Mouse (Mus musculus): ENCODE measurements at regions not wholly inside any gene's neighbourhood (a gene's known extent, or its start where the extent isn't known, plus 50 kb on each side); places are given as distances from the start of the nearest gene placed in this dataset.

DNA sequence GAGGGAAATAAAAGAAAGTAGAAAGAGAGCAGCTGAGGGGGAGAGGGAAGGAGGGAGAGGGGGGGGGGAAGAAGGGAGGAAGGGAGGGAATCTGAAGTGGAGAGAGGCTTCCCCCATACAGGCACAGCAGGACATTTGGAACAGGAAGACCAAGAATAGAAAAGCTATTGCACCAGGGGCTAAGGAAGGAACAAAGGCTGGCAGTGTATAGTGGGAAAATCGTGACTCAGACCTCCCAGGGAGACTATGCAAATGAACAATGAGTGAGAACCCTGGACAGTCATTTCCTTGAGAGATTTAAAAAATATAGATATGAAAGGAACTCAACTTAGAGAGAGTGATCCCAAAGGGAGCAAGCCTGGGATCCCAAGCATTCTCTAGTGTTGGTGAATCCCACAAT lies 559.1 kb upstream of the Klf6 start:
- Histone ChIP-seq H3K27me3 (no peaks in the 10 kb centered on the region), H3K4me3 (replicated peaks) (no peak overlapping the region), H3K36me3 (no peaks in the 10 kb centered on the region), H3K27ac (no peak overlapping the region), H3K4me1 (replicated peaks) (no peaks in the 10 kb centered on the region), H3K9me3 (no peaks in the 10 kb centered on the region), H3K4me2 (no peak overlapping the region), H3K9ac (replicated peaks) (no peak overlapping the region)
- 39% methylated on average over 1 of the region's 1 CpGs for WGBS
- ATAC-seq (ENCODE audit: insufficient number of reproducible peaks, insufficient read depth, low FRiP score, low TSS enrichment, low read depth), result no peak

- no peak for ATAC-seq (ENCODE audit: insufficient number of reproducible peaks, insufficient read depth, low FRiP score, low TSS enrichment, low read depth)
- Histone ChIP-seq H3K36me3 (no peaks in the 10 kb centered on the region), H3K4me1 (replicated peaks) (no peaks in the 10 kb centered on the region), H3K27me3 (no peaks in the 10 kb centered on the region), H3K9me3 (no peaks in the 10 kb centered on the region), H3K27ac (no peak overlapping the region), H3K4me2 (no peak overlapping the region), H3K9ac (replicated peaks) (no peak overlapping the region), H3K4me3 (replicated peaks) (no peak overlapping the region)
- WGBS, result 74% methylated on average over 4 of the region's 4 CpGs
Observed at GRCm38 (mm10) chr13:5306688-5307087, 554.6 kb upstream of the Klf6 start.

GRCm38 (mm10) chr13:5313297-5313696 lies 548.0 kb upstream of the Klf6 start:
- no peak overlapping the region for H3K4me2 ChIP-seq
- H3K27me3 ChIP-seq, result no peaks in the 10 kb centered on the region
- H3K4me1 ChIP-seq (replicated peaks), result no peaks in the 10 kb centered on the region
- no peak overlapping the region for H3K9ac ChIP-seq (replicated peaks)
- no peak overlapping the region for H3K4me3 ChIP-seq (replicated peaks)
- H3K36me3 ChIP-seq, result no peaks in the 10 kb centered on the region
- WGBS, result 37% methylated on average over 2 of the region's 2 CpGs
- no peak overlapping the region for H3K27ac ChIP-seq
- no peaks in the 10 kb centered on the region for H3K9me3 ChIP-seq
- ATAC-seq (ENCODE audit: insufficient number of reproducible peaks, insufficient read depth, low FRiP score, low TSS enrichment, low read depth), result no peak

DNA sequence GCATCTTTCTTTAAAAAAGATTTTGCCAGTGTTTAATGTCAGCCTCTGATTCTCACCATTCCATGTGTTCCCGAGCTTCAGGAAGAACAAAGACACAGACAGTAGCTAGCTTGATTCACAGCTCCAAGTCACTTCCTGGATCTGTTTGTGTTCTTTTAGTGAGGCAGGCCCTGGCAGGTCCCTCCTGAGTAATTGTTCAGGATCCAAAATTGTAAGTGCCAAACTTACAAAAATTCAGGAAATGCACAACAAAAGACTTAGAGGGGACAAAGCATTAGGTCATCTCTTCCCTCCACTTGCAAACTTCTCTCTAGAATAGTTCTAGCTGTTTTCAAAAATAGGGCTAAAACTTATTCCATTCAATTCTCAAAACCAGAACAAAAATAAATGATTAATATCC lies 546.3 kb upstream of the Klf6 start:
- Histone ChIP-seq H3K9me3 (no peaks in the 10 kb centered on the region), H3K4me2 (no peak overlapping the region), H3K9ac (replicated peaks) (no peak overlapping the region), H3K27ac (no peak overlapping the region), H3K4me3 (replicated peaks) (no peak overlapping the region), H3K36me3 (no peaks in the 10 kb centered on the region), H3K27me3 (no peaks in the 10 kb centered on the region), H3K4me1 (replicated peaks) (no peaks in the 10 kb centered on the region)
- 55% methylated on average over 1 of the region's 1 CpGs for WGBS
- no peak for ATAC-seq (ENCODE audit: insufficient number of reproducible peaks, insufficient read depth, low FRiP score, low TSS enrichment, low read depth)

- 79% methylated on average over 5 of the region's 5 CpGs for WGBS
Observed at GRCm38 (mm10) chr13:5317941-5318856, 543.1 kb upstream of the Klf6 start.

DNA sequence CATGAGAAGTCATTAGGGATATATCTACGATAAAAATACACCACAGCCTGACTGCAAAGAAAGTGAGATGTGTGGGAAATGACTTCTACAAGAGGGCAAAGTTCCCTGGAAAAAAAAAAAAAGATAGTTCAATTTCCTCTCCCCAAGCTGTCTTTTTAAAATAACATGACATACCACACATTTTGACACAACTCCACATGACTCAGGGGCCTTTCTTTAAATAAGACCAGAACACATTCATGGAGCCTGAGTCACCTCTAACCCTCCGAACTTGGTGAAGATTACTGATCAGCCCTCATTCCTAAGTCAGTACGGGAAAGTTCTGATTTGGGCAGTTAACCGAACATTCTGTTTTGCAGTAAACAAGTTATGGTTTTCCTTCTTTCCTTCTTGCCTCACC lies 515.6 kb upstream of the Klf6 start:
- Histone ChIP-seq H3K4me3 (replicated peaks) (no peak overlapping the region), H3K9ac (replicated peaks) (no peak overlapping the region), H3K4me1 (replicated peaks) (no peaks in the 10 kb centered on the region), H3K4me2 (no peak overlapping the region), H3K27me3 (no peaks in the 10 kb centered on the region), H3K27ac (no peak overlapping the region), H3K9me3 (no peaks in the 10 kb centered on the region), H3K36me3 (no peaks in the 10 kb centered on the region)
- no peak for ATAC-seq (ENCODE audit: insufficient number of reproducible peaks, insufficient read depth, low FRiP score, low TSS enrichment, low read depth)
- 72% methylated on average over 4 of the region's 4 CpGs for WGBS

More at GRCm38 (mm10) chr13:5317941-5318856, 543.1 kb upstream of the Klf6 start:
- H3K4me2 ChIP-seq, result no peak overlapping the region
- H3K36me3 ChIP-seq, result no peaks in the 10 kb centered on the region
- no peak overlapping the region for H3K4me3 ChIP-seq (replicated peaks)
- H3K9ac ChIP-seq (replicated peaks), result no peak overlapping the region
- H3K27ac ChIP-seq, result no peak overlapping the region
- ATAC-seq (ENCODE audit: insufficient number of reproducible peaks, insufficient read depth, low FRiP score, low TSS enrichment, low read depth), result no peak
- H3K4me1 ChIP-seq (replicated peaks), result no peaks in the 10 kb centered on the region
- H3K27me3 ChIP-seq, result no peaks in the 10 kb centered on the region
- no peaks in the 10 kb centered on the region for H3K9me3 ChIP-seq

DNA sequence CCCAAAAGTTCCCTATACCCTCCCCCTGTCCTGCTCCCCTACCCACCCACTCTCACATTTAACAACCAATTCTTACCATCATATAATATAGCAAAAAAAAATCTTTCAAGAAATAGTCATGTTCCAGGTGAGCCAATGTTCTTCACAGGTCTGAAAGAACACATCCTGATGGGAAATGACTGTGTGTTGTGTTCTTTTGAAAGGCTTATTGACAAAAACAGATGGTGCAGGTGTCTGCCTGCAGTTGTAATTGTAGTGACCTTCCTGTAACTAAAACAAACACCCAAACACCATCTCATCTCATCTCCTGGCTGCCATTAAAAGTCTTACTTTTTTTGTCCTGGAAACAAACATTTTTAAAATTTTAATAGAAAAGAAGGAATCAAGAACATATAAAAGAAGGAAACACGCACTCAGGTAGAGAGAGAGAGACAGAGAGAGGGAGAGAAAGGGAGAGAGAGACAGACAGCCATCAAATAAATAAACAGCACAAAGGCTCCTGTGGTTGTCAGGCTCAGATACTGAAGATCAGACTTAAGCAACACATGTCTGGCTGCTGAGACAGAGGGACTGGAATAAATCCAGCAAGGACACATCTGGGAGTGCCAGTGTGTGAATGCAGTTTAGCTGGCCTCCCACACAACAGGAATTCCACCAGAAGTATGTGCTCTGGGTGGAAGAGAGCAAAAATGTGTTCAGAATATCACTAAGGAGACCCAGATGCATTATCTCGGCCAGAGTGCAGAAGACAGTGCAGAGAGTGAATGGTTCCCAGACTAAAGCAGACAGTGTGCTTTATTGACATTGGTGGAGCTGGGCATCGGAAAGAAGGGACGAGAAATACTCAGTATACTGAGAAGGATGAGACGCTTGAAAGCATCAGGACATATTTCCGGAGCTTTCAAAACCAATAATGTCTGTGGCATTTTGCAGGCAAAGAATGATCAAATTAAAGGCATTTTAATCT lies 513.5 kb upstream of the Klf6 start:
- no peak for ATAC-seq (ENCODE audit: insufficient number of reproducible peaks, insufficient read depth, low FRiP score, low TSS enrichment, low read depth)

DNA sequence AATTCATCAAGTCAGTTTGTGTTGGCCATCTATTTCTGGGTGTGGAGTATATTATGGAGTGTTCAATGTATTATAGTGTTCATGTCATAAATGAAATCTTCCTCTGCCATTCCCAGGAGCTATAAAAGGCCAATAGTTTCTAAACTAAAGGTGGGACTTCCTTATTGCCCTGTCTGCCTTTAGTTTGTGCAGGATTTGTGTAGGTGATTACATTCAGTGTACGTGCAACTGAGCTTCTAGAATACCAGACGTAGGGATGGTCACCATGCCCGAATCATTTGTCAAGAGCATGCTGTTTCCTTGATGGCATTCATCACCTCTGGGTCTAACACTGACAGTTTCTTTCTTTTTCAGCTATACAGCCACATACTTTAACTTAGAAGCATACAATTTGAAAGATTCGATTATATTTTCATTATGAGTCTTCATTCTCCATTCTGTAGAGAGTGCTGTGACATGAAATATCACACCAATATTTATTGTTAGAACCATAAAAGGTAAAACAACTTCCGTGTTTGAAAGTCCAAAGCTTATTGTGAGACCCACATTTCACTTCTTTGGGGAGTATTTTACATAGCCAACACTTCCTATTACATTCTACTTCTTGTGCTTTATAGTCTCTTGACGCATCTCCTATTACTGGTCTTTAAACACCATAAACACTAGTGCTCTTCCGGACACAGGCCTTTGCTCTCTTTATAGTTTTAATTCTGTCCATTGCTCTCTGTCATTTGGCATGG lies 494.1 kb upstream of the Klf6 start:
- Histone ChIP-seq H3K9ac (replicated peaks) (no peak overlapping the region), H3K4me2 (no peak overlapping the region), H3K4me3 (replicated peaks) (no peak overlapping the region), H3K27me3 (no peaks in the 10 kb centered on the region), H3K9me3 (no peaks in the 10 kb centered on the region), H3K36me3 (no peaks in the 10 kb centered on the region), H3K27ac (no peak overlapping the region), H3K4me1 (replicated peaks) (no peaks in the 10 kb centered on the region)
- WGBS, result 82% methylated on average over 7 of the region's 7 CpGs
- ATAC-seq (ENCODE audit: insufficient number of reproducible peaks, insufficient read depth, low FRiP score, low TSS enrichment, low read depth), result no peak

More for the DNA sequence above, 513.5 kb upstream of the Klf6 start:
- Histone ChIP-seq H3K36me3 (no peaks in the 10 kb centered on the region), H3K4me1 (replicated peaks) (no peaks in the 10 kb centered on the region), H3K4me2 (no peak overlapping the region), H3K27me3 (no peaks in the 10 kb centered on the region), H3K9me3 (no peaks in the 10 kb centered on the region), H3K9ac (replicated peaks) (no peak overlapping the region), H3K4me3 (replicated peaks) (no peak overlapping the region), H3K27ac (no peak overlapping the region)
- 72% methylated on average over 6 of the region's 6 CpGs for WGBS

DNA sequence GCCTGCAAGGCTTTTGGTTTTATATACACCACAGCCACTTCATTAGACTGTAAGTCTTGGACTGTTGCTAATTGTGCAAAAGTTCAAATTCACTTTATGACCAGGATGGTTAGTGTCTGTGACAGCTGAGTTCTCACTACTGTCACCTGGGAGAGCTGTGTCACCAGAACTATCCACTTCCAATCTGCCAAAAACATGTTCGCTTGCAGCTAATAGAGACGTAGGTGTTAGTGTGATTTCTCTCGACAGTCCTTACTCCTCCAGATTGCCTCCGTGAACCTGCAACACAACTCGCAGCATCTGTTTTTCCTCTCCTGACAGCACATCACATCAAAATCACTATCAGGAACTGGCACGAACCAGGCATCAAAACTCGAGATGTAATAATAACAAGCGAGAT lies 491.3 kb upstream of the Klf6 start:
- Histone ChIP-seq H3K4me2 (no peak overlapping the region), H3K27me3 (no peaks in the 10 kb centered on the region), H3K9me3 (no peaks in the 10 kb centered on the region), H3K9ac (replicated peaks) (no peak overlapping the region), H3K27ac (no peak overlapping the region), H3K4me3 (replicated peaks) (no peak overlapping the region), H3K4me1 (replicated peaks) (no peaks in the 10 kb centered on the region), H3K36me3 (no peaks in the 10 kb centered on the region)
- 50% methylated on average over 8 of the region's 8 CpGs for WGBS
- ATAC-seq (ENCODE audit: insufficient number of reproducible peaks, insufficient read depth, low FRiP score, low TSS enrichment, low read depth), result no peak

GRCm38 (mm10) chr13:5373191-5373590 lies 488.1 kb upstream of the Klf6 start:
- H3K9me3 ChIP-seq, result no peaks in the 10 kb centered on the region
- no peak overlapping the region for H3K4me2 ChIP-seq
- no peaks in the 10 kb centered on the region for H3K4me1 ChIP-seq (replicated peaks)
- no peak overlapping the region for H3K4me3 ChIP-seq (replicated peaks)
- H3K36me3 ChIP-seq, result no peaks in the 10 kb centered on the region
- H3K9ac ChIP-seq (replicated peaks), result no peak overlapping the region
- H3K27ac ChIP-seq, result no peak overlapping the region
- ATAC-seq (ENCODE audit: insufficient number of reproducible peaks, insufficient read depth, low FRiP score, low TSS enrichment, low read depth), result no peak
- no peaks in the 10 kb centered on the region for H3K27me3 ChIP-seq
